Mouse (Mus musculus) c-Kit-positive CD71-negative TER-119-negative erythroid progenitor cells, embryonic 14.5 days (primary cell): Measurements from ENCODE around the gene Gcc2.
A peak's percentile ranks its signal among the peaks of the same experiment; 100 is the strongest.
"Not testable (repeated sequence)": the region's sequence is repeated elsewhere in the genome, so short reads cannot be mapped to it uniquely, and the experiment has no call there.

Experiments used
- DNase-seq: peaks from one replicate; pipeline ENCODE4 v3.0.0-alpha.2; 2013; ENCODE audit warnings: low read depth

Gene Gcc2

DNA sequence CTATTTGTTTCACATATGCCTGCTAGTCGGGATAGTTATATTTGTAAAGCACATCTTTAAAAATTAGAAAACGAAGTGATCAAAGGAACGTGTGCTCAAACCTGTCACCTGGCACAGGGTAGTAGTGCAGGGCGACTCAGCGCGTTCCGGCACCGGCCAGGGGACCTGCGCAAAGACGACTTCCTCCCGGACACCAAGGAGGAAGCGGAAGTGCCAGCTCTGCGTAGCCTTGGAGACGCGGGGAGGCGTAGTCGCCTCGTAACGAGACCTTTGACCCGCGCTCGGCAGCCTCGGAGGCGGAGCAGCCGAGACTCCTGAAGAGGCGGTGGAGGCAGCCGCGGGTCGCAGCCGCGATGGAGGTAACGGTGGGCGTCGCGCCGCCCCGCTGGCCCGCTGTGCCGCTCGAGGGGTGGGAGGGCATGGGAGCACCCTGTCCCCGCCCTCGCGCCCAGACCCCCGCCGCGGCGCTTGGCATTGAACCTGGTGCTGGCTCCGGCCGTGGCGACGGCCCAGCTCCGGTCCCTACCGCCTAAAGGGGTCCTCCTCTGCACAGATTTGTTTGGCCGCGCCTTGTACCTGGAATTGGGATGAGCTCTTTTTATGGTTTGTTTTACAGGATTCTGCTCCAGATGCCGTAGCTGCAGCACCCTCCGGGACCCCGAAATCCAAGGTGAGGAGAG is at the start of gene Gcc2:
Gene Gcc2, plus strand, starts transcription at position 285 of the 680 bp plus-strand sequence.
- peak; percentile 93 for DNase-seq

DNA sequence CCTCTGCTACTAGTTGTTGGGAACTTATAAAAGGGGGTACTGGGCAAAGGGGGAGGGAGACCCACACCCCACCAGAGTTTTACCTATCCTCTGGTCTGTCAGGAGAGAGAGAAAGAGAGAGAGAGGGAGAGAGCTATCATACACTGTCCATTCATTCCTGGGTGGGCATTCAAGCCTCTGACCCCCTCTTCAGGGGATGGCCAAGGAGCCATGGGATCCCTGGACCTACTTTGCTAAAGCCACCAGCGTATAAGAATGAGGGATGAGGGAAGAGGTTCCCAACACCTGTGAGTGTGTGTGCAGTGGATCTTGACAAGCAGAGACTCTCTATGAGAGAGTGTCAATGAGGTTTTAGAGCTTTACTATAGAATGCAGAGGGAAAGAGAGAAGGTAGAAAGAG is 49.3 kb upstream of the Gcc2 start:
- no peak for DNase-seq

DNA sequence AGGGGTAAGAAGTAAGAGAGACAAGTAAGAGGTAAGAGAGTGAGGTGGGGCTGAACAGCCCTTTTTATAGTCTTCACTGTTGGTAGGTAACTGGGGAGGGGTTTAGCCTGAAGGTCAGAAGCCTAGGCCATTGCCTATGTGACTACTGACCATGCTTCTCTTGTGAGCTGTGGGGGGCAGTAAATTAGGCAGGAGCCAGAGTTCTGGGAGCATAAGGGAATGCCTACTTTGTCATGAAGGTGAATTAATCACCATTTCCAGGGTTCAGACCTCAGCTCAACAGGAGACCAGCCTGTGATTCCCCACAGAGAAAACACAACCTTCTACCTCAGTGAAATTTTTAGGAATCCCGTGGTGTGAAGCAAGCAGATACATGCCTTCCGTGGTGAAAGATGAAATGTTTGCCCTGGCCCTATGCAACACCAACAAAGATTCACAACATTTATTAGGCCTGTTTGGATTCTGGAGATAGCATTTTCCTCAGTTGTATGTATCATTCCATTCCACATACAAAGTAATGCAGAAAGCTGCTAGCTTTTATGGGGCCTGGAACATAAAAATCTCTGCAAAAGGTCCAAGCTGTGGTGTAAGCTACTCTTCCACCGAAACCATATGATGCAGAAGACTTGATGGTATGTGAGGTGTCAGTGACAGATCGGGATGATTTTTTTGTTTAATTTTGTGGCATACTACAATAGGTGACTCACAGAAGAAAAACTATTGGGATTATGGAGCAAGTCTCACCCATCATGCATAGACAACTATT is 48.5 kb upstream of the Gcc2 start:
- no peak for DNase-seq

DNA sequence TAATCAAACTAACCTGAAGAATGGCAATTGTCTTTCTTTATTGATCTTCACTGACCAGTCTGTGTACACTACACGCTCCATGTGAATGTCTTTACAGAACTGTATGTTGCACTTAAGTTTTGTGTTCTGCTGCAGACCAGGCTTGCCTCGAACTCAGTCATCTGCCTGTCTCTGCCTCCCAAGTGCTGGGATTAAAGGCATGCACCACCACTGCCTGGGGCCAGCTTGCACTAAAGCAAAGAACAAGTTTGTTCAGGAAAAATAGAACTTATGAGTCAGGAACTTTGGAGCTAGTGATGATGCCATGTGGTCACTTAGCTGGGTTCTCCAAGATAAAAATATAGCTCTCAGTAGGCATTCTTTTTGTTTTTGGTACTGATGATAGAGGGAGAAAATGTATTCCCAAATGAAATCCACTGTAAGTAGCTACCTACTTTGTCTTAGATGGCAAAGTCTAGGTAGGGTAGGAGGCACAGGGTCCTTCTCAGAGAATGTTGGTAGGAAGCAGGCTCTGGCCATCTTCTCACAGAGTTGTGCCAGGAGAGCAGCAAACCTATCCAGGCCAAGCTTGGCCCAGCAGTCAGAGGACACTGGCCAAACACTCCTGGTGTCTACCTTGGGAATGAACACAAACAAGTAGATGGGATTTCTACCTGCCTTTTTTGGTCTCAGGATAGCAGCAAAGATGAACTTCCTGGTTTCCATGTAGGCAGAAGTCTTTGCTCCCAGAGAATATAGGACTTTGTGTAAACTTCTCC is 45.4 kb upstream of the Gcc2 start:
- DNase-seq = no peak

DNA sequence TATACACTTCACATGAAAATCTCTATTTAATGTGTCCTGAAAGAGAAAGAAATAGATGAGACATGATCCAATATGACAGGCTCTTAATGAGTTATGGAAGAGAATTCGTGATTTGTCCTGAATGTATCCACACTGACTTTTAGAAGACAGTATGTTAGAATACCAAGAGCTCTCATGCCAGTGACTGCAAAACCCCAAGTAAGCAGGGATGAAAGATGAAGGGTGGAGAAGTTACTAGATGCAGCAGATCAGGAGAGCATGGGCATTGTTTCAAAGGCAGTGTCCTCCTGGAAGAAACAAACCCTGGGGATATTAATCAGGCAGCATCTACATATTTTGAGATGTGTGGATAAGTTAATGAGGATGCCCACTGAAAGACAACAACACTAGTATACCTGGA is 44.8 kb upstream of the Gcc2 start:
- no peak for DNase-seq

DNA sequence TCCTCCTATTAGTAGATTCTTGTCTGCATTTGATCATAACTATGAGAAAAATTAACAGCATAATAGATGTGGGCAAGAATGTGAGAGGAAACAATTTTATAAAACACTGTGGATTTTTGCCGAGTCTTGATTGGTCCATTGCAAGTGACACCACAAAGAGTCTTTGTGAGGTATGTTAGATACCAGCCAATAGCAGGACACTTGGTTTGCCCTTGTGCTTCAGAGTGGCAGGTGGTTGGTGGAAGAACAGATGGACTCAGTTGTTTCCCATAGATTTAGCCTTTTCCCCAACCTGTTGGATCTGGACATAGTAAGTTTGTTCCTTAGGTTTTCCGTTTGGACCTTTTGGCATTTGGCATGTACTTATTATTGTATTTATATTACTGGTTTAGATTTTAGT is 44.1 kb upstream of the Gcc2 start:
- DNase-seq = no peak

DNA sequence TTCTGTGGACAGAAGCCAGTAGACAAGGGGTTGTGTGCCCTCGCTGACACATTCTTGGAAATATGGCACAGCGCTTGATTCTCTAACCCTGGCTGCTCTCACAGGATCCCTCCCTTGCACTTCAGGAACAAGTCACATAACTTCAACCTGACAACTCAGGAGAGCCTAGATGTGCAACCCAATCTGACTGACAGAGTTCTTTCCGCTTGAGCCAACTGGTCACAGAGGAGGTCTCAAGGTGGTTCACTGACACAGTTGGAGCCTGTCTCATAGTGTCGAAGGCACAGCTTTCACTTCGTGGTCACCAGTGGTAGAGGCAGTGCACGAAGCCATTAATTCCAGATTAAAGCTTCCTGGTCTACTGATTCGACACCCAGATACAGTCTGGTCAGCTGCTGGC is 43.1 kb upstream of the Gcc2 start:
- no peak for DNase-seq

DNA sequence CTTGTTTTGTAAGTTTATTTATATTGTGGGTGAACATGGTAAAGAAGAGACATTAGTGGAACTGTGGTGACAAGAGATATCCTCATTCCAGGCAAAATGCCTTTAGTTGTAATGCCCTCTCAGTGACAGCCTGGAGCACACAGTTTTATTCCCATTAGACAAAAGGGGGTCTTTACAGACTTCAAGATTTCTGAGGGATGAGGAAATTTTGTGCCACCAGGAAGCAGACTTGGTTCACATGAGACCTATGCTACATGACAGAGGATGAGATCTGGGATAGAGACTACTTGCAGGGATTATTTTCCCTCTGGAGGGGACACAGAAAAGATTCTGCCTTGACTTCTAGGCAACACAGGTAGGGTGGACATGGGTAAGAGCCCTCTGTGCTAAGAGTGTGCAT is 40.8 kb upstream of the Gcc2 start:
- no peak for DNase-seq

DNA sequence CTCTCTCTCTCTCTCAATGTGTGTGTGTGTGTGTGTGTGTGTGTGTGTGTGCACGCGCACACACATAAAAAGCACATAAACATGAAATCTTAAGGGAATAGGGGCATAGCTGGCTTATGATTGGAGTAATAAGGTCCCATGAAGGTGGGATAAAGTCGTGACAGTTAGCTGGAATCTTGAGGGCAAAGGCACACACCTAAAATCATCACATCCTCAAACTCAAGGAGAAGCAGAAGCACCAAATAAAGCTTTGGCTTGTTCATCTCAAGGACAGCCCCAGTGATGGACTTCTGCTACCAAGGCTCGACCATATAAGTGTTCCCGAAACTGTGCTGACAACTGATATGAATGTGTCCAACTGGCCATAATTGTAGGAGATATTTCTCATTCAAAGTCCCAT is 40.4 kb upstream of the Gcc2 start:
- no peak for DNase-seq

DNA sequence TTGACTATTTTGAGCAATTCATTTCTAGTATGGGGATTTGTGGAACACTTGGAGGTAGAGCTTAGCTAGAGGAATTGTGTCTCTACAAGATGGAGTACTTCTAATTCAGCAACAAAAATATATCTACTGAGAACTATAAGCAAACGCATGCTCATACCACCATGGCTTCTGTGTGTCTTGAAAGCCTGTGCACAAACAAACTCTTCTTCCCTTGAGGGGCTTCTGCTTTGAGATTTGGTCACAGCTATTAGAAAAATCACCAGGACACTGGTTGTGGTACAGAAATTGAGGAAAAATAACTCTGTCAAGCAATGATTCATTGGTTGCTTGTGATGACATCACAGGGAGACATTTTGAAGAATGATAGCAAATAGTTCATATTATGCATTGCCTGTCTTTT is 39.9 kb upstream of the Gcc2 start:
- DNase-seq = no peak

DNA sequence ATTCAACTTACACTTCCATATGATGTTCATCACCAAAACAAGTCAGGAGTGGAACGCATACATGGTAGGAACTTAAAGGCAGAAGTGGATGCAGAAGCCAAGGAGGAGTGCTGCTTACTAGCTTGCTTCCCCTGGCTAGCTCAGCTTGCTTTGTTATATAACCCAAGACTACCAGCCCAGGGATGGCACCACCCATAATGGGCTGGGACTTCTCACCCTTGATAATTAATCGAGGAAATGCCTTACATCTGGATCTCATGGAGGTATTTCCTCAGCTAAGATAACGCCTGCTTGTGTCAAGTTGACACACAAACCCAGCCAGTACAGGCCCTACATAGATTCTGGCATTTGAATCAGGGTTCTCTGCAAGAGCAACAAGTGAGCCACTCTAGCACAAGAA is 37.9 kb upstream of the Gcc2 start:
- no peak for DNase-seq

DNA sequence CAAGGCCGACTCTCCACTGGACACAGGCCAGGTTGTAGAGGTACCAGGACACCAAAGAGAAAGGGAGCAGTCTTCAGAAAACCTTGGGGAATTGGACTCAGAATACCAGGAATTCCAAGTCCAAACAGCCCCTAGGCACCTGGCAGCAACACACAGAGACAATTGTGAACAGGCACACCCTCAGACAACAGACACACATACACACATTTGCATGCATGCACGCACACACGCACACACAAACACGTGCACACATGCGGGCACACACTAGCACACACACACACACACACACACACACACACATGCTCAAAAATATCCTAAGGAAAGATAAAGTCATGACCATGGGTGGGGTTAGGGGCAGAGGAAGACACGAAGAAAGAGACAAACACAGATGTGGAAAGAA is 34.6 kb upstream of the Gcc2 start:
- no peak for DNase-seq

DNA sequence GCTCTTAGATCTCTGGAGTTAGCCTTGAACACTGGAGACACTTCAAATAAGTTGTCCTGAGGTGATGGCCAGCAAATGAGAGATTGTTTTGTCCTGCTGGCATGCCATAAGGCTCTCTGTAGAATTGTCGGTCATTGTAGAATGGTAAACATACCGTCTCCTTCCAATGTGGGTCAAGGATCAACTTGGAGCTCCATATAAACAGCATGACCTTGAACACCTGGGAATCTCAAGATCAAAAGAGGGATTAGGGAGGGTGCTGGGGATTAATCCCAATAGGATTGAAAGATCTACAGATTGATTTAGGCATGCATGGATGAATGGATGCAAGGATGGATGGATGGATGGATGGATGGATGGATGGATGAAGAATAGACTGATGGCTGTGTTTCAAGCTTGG is 33.7 kb upstream of the Gcc2 start:
- not testable (repeated sequence) for DNase-seq

DNA sequence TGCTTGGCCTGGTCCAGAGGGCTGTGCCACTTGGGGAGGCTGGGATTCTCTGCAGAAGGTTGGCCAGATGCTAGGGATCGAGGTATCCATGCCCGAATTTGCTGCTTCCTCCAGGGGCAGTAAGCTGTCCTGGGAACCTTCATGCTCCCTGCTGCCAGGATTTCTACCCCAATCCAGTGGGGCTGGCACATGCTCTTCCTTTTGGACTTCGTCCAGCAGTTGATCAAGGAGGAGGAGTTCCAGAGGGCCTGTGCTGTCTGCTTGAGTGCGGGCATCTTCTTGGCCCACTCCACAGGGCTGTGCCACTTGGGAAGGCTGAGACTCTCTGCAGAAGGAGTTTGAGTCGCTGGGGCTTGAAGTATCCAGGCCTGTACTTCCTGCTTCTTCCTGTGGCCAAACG is 32.1 kb upstream of the Gcc2 start:
- DNase-seq = not testable (repeated sequence)

DNA sequence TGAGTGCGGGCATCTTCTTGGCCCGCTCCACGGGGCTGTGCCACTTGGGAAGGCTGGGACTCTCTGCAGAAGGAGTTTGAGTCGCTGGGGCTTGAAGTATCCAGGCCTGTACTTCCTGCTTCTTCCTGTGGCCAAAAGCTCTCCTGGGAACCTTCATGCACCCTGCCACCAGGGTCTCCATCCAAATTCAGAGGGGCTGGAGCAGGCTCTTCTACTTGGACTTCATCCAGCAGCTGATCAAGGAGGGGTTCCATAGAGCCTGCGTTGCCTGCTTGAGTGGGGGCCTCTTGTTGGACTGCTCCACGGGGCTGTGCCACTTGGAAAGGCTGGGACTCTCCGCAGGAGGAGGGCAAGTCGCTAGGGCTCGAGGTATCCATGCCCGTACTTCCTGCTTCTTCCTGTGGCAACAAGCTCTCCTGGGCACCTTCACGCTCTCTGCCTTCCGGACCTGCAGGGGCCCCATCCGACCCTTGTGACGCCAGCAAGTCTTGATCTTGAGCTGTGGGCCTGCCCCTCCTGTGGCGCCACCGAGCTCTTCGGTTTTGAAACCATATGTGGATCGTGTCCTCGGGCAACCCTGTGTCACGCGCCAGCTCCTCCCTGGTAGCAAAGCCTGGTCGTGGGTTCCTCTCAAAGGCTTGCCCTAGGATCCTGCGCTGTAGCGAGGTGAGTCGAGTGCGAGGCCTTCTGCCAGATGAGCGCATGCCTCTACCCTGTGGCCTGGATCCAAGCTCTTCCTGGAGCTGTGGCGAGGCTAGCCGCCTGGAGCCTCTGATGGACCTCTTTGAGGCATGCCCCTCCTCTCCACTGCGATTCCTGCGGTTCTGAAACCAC is 31.1 kb upstream of the Gcc2 start:
- DNase-seq = not testable (repeated sequence)

DNA sequence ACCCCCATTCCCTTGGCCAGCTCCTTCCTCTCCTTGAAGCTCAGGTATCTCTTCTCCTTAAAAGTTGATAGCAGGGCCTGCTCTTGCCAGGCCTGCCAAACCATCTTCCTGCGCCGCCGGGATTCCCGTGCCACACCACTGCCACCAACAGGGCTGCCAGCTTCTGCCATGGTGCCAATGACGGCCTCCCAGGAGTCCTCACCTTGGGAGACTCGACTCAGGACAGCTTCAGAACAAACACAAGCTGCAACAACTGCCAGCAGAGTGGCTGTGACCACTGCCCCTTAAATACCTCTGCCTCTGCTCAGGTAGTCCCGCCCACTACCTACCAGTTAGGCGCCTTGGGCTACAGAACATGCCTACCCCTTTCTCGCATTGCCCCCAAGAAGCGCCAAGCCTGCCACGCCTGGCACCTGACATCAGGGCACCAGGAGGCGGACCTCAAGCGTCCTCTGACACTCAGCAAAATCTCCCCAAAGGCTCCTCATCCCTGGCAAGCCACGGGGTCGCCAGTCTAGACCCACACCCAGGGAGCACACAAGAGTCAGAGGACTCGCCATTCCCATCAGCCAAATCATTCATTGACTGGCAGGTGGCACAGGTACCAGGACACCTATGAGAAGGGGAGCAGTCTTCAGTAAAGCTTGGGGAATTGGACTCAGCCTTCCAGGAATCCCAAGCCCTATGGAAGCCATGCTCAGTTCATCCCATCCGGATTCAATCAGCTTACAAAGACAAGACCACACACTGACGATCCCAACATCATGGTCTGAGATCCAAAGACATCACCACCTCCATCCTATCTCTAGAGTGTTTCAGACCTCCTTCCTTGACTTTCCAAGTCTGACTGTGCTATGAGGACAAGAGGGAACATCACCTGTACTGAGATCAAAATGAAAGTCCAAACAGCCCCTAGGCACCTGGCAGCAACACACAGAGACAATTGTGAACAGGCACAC is 30.2 kb upstream of the Gcc2 start, which contains the start of gene AW822073:
Gene AW822073, minus strand, starts transcription at position 104 of the 959 bp plus-strand sequence.
- DNase-seq = not testable (repeated sequence)

DNA sequence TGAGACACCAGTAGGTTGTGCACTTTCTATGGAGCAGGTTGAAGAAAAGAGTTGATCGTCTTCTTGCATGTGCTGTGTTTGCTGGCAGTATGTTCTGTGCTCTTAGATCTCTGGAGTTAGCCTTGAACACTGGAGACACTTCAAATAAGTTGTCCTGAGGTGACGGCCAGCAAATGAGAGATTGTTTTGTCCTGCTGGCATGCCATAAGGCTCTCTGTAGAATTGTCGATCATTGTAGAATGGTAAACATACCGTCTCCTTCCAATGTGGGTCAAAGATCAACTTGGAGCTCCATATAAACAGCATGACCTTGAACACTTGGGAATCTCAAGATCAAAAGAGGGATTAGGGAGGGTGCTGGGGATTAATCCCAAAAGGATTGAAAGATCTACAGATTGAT is 28.9 kb upstream of the Gcc2 start:
- not testable (repeated sequence) for DNase-seq

DNA sequence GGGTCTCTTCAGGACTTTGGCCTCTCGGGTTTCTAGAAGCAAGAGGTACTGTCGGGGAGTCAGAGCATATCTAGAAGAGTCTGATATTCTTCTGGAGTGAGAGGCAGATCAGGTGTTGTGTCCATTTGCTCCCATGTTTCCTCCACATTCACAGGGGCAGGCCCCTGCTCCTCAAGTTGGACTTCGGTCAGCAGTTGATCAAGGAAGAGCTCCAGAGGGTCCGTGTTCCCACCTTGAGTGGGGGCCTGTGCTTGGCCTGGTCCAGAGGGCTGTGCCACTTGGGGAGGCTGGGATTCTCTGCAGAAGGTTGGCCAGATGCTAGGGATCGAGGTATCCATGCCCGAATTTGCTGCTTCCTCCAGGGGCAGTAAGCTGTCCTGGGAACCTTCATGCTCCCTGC is 27.5 kb upstream of the Gcc2 start:
- not testable (repeated sequence) for DNase-seq

DNA sequence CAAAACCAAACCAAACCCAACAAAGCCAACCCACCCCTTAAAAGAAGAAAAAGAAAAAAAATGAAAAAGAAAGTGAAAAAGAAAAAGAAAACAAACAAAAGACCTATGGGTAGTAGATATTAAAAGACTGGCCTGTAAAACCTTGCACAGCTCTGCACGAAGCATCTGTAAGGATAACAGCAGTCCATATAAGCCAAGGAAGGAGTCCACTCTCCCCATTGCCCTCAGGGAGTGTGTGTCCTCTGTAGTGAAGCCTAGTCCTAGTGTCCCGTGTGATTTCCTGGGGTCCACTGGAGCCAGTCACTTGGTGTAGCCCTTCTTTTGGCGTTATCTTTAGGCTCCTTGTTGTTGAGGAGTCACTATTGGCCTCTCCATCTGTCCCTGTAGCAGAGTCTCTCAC is 25.3 kb upstream of the Gcc2 start:
- DNase-seq = not testable (repeated sequence)

DNA sequence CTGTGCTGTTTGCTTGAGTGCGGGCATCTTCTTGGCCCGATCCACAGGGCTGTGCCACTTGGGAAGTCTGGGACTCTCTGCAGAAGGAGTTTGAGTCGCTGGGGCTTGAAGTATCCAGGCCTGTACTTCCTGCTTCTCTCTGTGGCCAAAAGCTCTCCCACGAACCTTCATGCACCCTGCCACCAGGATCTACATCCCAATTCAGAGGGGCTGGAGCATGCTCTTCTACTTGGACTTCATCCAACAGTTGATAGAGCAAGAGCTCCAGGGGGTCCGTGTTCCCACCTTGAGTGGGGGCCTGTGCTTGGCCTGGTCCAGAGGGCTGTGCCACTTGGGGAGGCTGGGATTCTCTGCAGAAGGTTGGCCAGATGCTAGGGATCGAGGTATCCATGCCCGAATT is 24.2 kb upstream of the Gcc2 start:
- not testable (repeated sequence) for DNase-seq
